Mouse (Mus musculus): Measurements from ENCODE around the gene Esrp2. TPM values are rescaled to one million over a fixed set of nuclear protein-coding genes. Genes with fewer than 3 reads are reported as not detected.

Esrp2 gene
- polyA plus RNA-seq, 1 experiment from 2014 or later, result 44.1 TPM

- Histone ChIP-seq H3K4me3 (no peak overlapping the region), H3K4me2 (no peak overlapping the region), H3K9ac (no peak overlapping the region), H3K4me1 (peaks cover 5% of the 10 kb centered on the region), H3K36me3 (peaks cover 38% of the 10 kb centered on the region), H3K9me3 (no peaks in the 10 kb centered on the region), H3K27ac (no peak overlapping the region), H3K27me3 (no peaks in the 10 kb centered on the region)
- no peak for ATAC-seq (ENCODE audit: borderline replicate concordance, extremely low read depth, low FRiP score, low TSS enrichment)
- WGBS, result 90% methylated on average over 3 of the region's 3 CpGs
Observed at GRCm38 (mm10) chr8:106108729-106109128, 28.0 kb downstream of the Esrp2 start.

- 94% methylated on average over 4 of the region's 4 CpGs for WGBS
- H3K4me1 ChIP-seq, result peaks cover 5% of the 10 kb centered on the region
- no peak overlapping the region for H3K4me2 ChIP-seq
- no peak overlapping the region for H3K4me3 ChIP-seq
- H3K27me3 ChIP-seq, result no peaks in the 10 kb centered on the region
- H3K9ac ChIP-seq, result no peak overlapping the region
- H3K27ac ChIP-seq, result no peak overlapping the region
- peaks cover 42% of the 10 kb centered on the region for H3K36me3 ChIP-seq
- no peak for ATAC-seq (ENCODE audit: borderline replicate concordance, extremely low read depth, low FRiP score, low TSS enrichment)
- no peaks in the 10 kb centered on the region for H3K9me3 ChIP-seq
Observed at GRCm38 (mm10) chr8:106108080-106108479, 28.7 kb downstream of the Esrp2 start.

GRCm38 (mm10) chr8:106106193-106106592 lies 30.6 kb downstream of the Esrp2 start:
- Histone ChIP-seq H3K4me3 (no peak overlapping the region), H3K9ac (no peak overlapping the region), H3K36me3 (peaks cover 48% of the 10 kb centered on the region), H3K27me3 (no peaks in the 10 kb centered on the region), H3K4me2 (no peak overlapping the region), H3K4me1 (no peaks in the 10 kb centered on the region), H3K27ac (no peak overlapping the region), H3K9me3 (no peaks in the 10 kb centered on the region)
- ATAC-seq (ENCODE audit: borderline replicate concordance, extremely low read depth, low FRiP score, low TSS enrichment), result no peak
- 65% methylated on average over 1 of the region's 1 CpGs for WGBS

GRCm38 (mm10) chr8:106103888-106104287 lies 32.9 kb downstream of the Esrp2 start:
- no peak overlapping the region for H3K9ac ChIP-seq
- H3K27me3 ChIP-seq, result no peaks in the 10 kb centered on the region
- no peak overlapping the region for H3K27ac ChIP-seq
- H3K9me3 ChIP-seq, result no peaks in the 10 kb centered on the region
- WGBS, result 84% methylated on average over 2 of the region's 2 CpGs
- H3K4me2 ChIP-seq, result no peak overlapping the region
- peaks cover 45% of the 10 kb centered on the region for H3K36me3 ChIP-seq
- no peak for ATAC-seq (ENCODE audit: borderline replicate concordance, extremely low read depth, low FRiP score, low TSS enrichment)
- no peaks in the 10 kb centered on the region for H3K4me1 ChIP-seq
- no peak overlapping the region for H3K4me3 ChIP-seq

- Histone ChIP-seq H3K4me3 (no peak overlapping the region), H3K27me3 (no peaks in the 10 kb centered on the region), H3K27ac (no peak overlapping the region), H3K4me2 (no peak overlapping the region), H3K4me1 (no peaks in the 10 kb centered on the region), H3K9me3 (no peaks in the 10 kb centered on the region), H3K36me3 (peaks cover 38% of the 10 kb centered on the region), H3K9ac (no peak overlapping the region)
- WGBS, result 84% methylated on average over 4 of the region's 4 CpGs
- ATAC-seq (ENCODE audit: borderline replicate concordance, extremely low read depth, low FRiP score, low TSS enrichment), result no peak
Observed at GRCm38 (mm10) chr8:106102321-106102720, 34.5 kb downstream of the Esrp2 start.

Other genes starting within 250 kb of the Esrp2 start
- 0.77 and 0.93 TPM in 2 replicates for gene Nrn1l, start 243.4 kb downstream of the Esrp2 start, polyA plus RNA-seq (2015; fragmentation: Nextera tagmentation; extraction: Ambion mirVana)
- 32.0 and 33.0 TPM in 2 replicates for gene Pskh1, start 236.5 kb downstream of the Esrp2 start, polyA plus RNA-seq (2015; fragmentation: Nextera tagmentation; extraction: Ambion mirVana)
- gene Ctrl, start 203.1 kb downstream of the Esrp2 start, polyA plus RNA-seq (2015; fragmentation: Nextera tagmentation; extraction: Ambion mirVana), result 0.86 and 1.0 TPM in 2 replicates
- 43.9 and 51.7 TPM in 2 replicates for gene Psmb10, start 198.5 kb downstream of the Esrp2 start, polyA plus RNA-seq (2015; fragmentation: Nextera tagmentation; extraction: Ambion mirVana)
- gene Lcat, start 193.6 kb downstream of the Esrp2 start, polyA plus RNA-seq (2015; fragmentation: Nextera tagmentation; extraction: Ambion mirVana), result 1.2 and 1.9 TPM in 2 replicates
- gene Slc12a4, start 170.9 kb downstream of the Esrp2 start, polyA plus RNA-seq (2015; fragmentation: Nextera tagmentation; extraction: Ambion mirVana), result 37.1 and 37.7 TPM in 2 replicates
- gene Dpep3, start 157.5 kb downstream of the Esrp2 start, polyA plus RNA-seq (2015; fragmentation: Nextera tagmentation; extraction: Ambion mirVana), result not detected in 2 replicates
- 19.9 and 20.9 TPM in 2 replicates for gene Dus2, start 145.6 kb downstream of the Esrp2 start, polyA plus RNA-seq (2015; fragmentation: Nextera tagmentation; extraction: Ambion mirVana)
- gene Dpep2nb, start 131.0 kb downstream of the Esrp2 start, polyA plus RNA-seq (2015; fragmentation: Nextera tagmentation; extraction: Ambion mirVana), result 0.24 TPM in 1 of 2 replicates, not detected in the other
- gene Ddx28, start 125.1 kb downstream of the Esrp2 start, polyA plus RNA-seq (2015; fragmentation: Nextera tagmentation; extraction: Ambion mirVana), result 16.6 and 17.3 TPM in 2 replicates
- gene Nfatc3, start 78.1 kb downstream of the Esrp2 start, polyA plus RNA-seq (2015; fragmentation: Nextera tagmentation; extraction: Ambion mirVana), result 6.6 and 8.2 TPM in 2 replicates
- 12.7 and 13.7 TPM in 2 replicates for gene Pla2g15, start 13.4 kb upstream of the Esrp2 start, polyA plus RNA-seq (2015; fragmentation: Nextera tagmentation; extraction: Ambion mirVana)
- 50.8 and 57.6 TPM in 2 replicates for gene Slc7a6, start 31.9 kb upstream of the Esrp2 start, polyA plus RNA-seq (2015; fragmentation: Nextera tagmentation; extraction: Ambion mirVana)
- 33.4 and 36.0 TPM in 2 replicates for gene Slc7a6os, start 74.0 kb upstream of the Esrp2 start, polyA plus RNA-seq (2015; fragmentation: Nextera tagmentation; extraction: Ambion mirVana)
- 46.3 and 46.5 TPM in 2 replicates for gene Prmt7, start 74.0 kb upstream of the Esrp2 start, polyA plus RNA-seq (2015; fragmentation: Nextera tagmentation; extraction: Ambion mirVana)
- gene Smpd3, start 201.0 kb upstream of the Esrp2 start, polyA plus RNA-seq (2015; fragmentation: Nextera tagmentation; extraction: Ambion mirVana), result 1.0 and 1.3 TPM in 2 replicates